Mouse (Mus musculus) ES-E14 (cell line): ENCODE results near the gene Gm28047.

Experiments
- CHD2 ChIP-seq: IDR thresholded peaks from 2 replicates; pipeline ENCODE4 v1.6.1; 2014; ENCODE audit warnings: mild to moderate bottlenecking, low read depth, low read length, inconsistent platforms
- HCFC1 ChIP-seq: IDR thresholded peaks from 2 replicates; pipeline ENCODE4 v1.6.1; 2012; ENCODE audit warnings: low read length, inconsistent platforms, borderline replicate concordance; ENCODE audit not compliant: insufficient read depth
- MAFK ChIP-seq: IDR thresholded peaks from 2 replicates; pipeline ENCODE4 v1.6.1; 2014; ENCODE audit warnings: mild to moderate bottlenecking, low read depth, low read length, inconsistent platforms; ENCODE audit not compliant: insufficient read depth
- ZC3H11A ChIP-seq: IDR thresholded peaks from 2 replicates; pipeline ENCODE4 v1.6.1; 2012; ENCODE audit warnings: low read depth, mild to moderate bottlenecking, inconsistent platforms, low read length, borderline replicate concordance
- ZNF384 ChIP-seq: IDR thresholded peaks from 2 replicates; pipeline ENCODE4 v1.6.1; 2012; ENCODE audit warnings: low read depth, low read length, inconsistent platforms

GRCm38 (mm10) chr15:102515261-102515660 is 109.6 kb downstream of the Gm28047 start:
- TF ChIP-seq MAFK (no peak), ZNF384 (no peak), ZC3H11A (no peak), CHD2 (no peak), HCFC1 (no peak)
